Mouse (Mus musculus) layer of hippocampus, adult 9-11 months (tissue): ENCODE data around the gene Tnpo1.
"Not testable (repeated sequence)": the region's sequence is repeated elsewhere in the genome, so short reads cannot be mapped to it uniquely, and the experiment has no call there.

Source experiments
- DNase-seq: peaks from one replicate; pipeline ENCODE4 v3.0.0; 2022

Tnpo1 gene

DNA sequence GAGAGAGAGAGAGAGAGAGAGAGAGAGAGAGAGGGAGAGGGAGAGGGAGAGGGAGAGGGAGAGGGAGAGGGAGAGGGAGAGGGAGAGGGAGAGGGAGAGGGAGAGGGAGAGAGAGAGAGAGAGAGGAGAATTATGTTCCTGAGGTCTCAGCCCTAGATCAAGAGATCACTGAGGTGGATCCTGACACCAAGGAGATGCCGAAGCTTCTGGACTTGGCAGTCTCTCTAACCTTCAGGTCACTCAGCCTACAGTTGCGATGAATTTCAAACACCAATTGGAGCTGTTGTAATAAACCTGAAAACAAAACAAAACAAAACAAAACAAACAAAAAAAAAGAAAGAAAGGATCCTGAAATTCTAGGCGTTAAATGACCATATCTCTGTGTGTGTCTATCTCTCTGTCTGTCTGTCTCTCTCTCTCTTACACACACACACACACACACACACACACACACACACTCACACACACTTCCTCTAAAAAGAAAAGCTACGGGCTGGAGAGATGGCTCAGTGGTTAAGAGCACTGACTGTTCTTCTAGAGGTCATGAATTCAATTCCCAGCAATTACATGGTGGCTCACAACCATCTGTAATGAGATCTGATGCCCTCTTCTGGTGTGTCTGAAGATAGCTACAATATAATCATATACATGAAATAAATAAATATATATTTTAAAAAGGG lies 109.1 kb downstream of the Tnpo1 start:
- DNase-seq, result not testable (repeated sequence)

DNA sequence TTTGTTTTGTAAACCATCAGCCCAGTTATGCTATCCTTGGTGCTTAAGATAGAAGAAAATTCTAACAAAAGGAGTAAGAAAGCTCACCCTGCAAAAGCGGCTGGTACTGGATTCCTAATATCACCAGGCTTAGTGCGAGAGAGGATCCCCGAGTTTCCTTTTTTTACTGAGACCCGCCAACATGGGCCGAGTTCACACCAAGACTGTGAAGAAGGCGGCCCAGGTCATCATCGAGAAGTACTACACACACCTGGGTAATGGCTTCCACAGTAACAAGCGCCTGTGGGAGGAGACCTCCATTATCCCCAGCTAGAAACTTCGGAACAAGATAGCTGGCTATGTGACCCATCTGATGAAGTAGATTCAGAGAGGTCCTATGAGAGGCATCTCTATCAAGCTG lies 109.6 kb downstream of the Tnpo1 start:
- DNase-seq, result no peak

DNA sequence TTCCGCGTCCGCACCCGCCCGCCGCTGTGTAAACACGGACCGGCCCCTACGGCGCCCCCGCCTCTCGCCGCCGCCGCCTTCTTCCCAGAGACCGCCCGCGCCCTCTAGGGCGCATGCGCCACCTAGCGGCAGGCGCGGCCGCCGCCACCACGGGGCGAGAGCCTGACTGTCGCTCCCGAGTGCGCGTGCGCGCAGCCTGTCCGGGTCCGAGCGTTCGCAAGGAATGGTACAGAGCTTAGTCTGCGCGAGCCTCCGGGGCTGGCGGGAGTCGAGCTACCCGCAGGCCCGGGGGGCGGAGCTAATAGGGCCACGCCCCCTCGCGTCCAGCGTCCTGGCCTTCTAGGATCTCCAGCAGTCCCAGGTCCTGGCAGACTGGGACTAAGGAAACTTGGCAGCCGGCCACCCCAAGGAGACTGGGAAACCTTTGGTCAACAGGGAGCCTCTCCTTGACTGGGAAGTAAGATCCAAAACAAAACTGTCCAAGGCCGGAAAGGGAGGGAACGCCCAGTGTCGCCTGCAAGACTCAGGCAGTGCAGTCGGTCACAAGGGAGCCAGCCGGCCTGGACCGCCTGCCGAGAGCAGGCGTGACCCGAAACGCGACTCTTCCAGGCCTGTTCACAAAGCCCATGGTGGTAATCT lies 110.9 kb downstream of the Tnpo1 start, which contains the start of gene Fcho2:
Gene Fcho2 (minus strand): TSS at position 303 of the 639 bp plus-strand sequence.
- peak; percentile 95 for DNase-seq

DNA sequence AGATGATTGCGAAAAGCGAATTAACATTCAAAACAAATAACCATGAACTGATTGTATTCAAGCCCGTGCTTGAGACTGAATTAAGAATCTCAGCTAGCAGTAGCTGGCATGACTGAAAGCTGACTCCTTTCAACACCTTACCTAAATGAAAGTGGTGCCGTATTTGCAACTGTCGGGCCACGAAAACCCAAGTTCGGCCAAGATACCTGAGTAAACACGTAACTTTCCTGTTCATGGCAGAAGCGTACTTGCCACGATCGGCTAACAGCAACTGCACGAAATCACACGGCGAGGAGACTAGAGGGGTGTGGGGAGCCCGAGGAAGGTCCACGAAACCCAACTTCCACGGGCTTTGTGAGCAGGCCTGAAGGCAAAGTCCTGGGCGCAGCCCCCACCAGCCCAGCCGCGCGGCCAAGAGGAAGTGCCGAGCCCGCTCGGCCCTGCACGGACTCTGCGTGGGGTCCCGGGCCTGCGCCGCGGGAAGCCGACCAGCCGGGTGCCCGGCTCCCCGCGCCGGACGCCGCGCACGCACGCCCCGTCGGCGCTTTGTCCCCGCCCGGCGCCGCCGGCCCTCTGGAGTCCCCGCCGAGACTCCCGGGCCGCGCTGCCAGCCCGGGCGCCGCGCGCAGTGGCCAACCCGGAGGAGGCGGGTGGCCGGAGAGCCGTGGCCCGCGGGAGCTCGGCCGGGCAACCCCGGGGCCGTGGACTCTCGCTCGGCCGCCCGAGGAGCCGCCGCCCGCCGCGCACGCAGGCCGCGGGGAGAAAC lies 111.7 kb downstream of the Tnpo1 start:
- DNase-seq, result peak; percentile 25

DNA sequence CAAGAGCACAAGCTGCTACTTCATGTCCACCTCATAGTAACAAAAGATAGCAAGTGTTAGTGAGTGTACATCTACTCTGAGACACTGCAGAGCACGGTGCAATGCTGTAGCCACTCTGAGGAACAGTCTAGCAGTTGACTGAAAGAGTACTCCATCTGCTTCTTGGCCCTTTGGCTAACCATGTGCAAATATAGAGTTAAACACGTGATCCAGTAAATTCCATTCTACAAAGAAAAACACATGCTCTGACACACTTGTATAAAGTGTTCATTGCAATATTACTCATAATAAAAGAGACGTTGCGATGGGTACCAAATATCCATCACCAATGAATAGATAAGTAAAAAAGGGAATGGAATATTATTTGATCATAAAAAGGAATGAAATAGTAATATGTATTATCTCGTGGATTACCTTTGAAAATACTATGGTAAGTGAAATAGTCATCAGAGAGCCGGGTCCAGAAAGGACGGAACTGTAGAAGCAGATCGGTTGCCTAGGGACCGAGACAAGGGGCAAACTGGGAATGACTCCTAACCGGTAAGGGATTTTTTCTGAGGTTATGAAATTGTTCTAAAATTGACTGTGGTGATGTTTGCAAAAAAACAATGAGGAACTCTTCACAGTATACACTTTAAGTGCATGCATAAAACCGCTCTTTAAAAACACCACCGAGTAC lies 112.4 kb downstream of the Tnpo1 start:
- no peak for DNase-seq

DNA sequence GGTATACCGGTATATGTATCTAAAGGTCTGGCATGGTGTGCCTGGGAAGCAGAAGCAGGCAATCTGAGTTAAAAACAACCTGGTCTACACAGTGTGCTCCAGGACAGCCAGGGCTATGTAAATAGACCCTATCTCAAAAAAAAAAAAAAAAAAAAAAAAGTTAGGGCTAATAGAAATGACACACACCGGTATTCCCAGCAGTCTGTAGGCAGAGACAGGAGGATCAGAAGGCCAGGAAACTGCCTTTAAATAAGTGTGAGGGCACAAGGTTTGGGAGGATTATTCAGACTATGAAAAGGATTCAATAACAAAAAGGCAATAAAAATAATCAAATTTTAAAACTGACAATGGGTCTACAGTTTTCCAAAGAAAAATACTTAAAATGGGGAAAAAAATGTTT lies 113.0 kb downstream of the Tnpo1 start:
- DNase-seq, result no peak

DNA sequence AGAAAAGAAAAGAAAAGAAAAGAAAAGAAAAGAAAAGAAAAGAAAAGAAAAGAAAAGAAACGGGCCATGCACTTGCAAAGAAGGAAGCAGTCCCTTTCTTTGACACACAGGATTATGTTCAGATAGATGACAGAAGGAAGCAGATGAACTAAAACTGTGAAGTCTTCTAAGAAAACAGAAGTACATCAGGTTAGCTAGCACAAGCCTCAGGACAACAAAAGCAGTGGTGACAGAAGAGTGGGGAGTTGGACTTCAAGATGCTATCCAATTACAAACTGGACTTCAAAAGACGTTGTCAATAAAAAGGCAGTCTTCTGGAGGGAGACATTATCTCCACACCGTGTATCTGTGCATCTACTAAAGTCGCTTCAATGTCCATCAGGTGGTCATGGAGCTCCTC lies 113.9 kb downstream of the Tnpo1 start:
- no peak for DNase-seq

DNA sequence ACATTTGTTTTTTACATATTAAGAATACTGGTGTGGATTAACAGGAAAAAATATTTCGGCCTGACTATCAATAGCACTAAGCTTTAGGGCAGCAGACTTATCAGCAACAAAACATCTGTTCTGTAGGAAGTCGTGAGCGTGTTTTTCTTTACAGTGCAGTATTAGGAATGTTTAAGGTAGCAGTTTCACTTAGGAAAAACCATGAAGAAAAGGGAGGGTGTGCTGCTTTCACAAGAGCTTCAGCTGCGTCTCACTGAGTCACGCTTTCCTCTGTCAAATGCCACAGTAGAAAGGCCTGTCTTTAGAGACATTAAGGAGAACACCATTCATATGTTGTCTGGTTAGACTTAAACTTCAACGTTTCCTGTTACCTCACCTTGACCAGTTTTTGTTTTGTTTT lies 116.0 kb downstream of the Tnpo1 start:
- no peak for DNase-seq

DNA sequence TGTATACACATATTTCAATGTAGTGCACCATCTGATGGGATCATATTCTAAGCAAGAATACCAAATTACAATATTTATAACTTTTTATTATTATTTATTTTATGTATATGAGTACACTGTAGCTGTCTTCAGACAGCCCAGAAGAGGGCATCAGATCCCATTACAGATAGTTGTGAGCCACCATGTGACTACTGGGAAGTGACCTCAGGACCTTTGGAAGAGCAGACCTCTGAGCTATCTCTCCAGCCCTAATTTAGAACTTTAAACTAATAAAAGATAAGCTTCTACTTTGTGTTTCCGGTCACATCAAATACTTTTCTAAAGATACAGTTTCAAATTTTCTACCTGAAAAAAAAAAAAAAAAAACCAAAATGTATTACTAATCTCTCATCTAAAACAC lies 117.1 kb downstream of the Tnpo1 start:
- no peak for DNase-seq

DNA sequence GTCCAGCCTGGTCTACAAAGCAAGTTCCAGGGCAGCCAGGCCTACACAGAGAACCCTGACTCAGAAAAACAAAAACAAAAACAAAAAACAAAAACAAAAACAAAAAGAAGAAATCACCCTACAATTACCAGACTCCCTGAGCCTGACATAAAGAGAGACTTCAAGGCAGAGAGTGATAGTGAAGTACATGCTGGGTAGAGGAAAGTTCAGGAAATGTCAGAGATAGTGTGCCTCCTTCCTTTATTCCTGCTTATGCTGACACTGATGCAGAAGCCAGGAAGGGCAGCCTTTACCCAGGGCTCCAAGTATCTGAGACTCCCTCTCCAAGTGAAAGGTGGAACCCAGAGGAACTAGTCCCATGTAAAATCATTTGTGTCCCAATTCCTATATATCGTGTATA lies 121.7 kb downstream of the Tnpo1 start:
- no peak for DNase-seq

DNA sequence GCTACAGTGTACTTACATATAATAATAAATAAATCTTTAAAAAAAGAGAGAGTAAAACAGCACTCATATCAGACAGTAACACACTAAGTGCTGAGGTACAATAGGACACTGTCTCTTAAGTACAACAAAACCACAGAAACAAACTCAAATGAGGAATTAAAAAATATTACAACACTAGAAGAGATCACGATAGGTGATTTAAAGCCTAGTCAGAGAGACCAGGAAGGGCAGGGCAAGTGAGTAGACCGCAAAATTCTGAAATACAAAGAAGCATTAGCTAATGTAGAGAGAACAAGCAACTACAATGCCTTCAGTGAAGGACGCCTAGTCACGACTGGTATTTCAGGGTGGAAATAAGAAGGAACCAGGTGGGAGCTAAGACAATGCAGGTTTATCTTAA lies 122.5 kb downstream of the Tnpo1 start:
- DNase-seq, result no peak

DNA sequence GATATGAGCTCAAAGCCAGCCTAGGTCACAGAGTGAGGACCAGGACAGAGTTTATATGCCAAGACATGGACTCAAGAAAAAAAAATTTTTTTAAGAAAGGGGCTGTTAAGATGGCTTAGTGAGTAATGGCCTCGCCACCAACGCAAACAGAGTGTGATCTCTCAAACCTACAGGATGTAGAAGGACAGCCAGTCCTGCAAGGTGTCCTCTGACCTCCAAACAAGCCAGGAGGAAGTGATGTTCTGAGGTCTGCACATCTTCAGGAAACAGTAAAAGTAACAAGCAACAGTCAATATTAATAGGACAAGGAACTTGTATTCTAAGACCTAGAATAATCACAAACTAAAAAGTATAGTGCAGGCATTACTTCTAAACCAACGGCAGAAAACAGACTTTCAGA lies 123.2 kb downstream of the Tnpo1 start:
- no peak for DNase-seq

DNA sequence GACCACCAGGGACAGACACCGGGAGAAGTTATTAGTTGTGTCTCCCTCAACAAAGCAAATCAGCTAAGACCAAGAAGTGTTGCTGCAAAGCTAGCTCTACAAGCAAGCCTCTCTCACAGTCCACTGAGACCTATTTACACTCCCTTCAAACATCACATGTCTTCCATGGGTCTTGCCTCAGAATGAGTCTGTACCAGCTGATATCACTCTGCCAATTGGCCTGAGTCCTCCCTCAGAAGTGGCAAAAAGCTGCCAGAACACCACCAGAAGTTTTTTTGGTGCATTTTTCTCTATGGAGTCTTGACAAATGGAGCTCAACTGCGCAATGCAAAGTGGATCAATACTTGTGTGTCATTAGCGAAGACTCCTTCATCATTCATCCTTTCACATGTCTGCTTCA lies 130.7 kb downstream of the Tnpo1 start:
- DNase-seq, result no peak

DNA sequence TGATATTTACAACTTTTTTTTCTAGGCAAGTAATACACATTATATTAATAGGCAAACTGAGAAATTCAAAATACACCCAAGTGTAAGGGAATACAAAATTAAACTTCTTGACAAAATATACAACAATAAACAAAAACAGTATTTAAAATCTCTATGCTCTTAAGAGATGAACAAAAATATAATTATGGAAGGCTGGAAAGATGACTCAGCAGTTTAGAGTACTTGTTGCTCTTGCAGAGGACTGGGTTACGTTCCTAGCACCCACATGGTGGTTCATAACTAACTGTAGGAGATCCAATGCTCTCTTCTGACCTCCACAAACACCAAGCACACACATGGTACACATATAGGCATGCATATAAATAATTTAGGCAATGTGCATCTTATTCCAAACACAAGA lies 133.3 kb downstream of the Tnpo1 start:
- no peak for DNase-seq

DNA sequence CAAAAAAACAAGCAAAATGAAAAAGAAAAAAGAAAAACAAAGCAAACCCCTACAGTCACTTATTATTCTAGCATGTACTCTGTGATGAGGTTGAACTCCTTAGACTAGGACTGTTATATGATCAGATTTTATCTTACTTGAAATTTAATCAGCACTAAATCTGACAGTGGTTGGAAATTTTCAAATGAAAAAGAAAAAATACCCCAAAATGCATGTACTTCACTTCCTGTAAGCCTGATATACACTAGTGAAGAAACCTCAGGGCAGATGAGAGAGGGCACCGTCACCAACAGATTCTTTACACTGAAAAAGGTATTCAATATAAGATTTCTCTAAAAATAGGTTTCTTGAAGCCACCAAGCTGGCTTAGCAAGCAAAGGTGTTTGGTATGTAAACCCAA lies 134.5 kb downstream of the Tnpo1 start:
- no peak for DNase-seq
